Mouse (Mus musculus): ENCODE data around the gene Bloc1s6. TPM values are rescaled to one million over a fixed set of nuclear protein-coding genes. Genes with fewer than 3 reads are reported as not detected.

The Bloc1s6 gene
- polyA plus RNA-seq (2012; rRNA removed): 36.0 and 38.2 TPM in 2 replicates

DNA sequence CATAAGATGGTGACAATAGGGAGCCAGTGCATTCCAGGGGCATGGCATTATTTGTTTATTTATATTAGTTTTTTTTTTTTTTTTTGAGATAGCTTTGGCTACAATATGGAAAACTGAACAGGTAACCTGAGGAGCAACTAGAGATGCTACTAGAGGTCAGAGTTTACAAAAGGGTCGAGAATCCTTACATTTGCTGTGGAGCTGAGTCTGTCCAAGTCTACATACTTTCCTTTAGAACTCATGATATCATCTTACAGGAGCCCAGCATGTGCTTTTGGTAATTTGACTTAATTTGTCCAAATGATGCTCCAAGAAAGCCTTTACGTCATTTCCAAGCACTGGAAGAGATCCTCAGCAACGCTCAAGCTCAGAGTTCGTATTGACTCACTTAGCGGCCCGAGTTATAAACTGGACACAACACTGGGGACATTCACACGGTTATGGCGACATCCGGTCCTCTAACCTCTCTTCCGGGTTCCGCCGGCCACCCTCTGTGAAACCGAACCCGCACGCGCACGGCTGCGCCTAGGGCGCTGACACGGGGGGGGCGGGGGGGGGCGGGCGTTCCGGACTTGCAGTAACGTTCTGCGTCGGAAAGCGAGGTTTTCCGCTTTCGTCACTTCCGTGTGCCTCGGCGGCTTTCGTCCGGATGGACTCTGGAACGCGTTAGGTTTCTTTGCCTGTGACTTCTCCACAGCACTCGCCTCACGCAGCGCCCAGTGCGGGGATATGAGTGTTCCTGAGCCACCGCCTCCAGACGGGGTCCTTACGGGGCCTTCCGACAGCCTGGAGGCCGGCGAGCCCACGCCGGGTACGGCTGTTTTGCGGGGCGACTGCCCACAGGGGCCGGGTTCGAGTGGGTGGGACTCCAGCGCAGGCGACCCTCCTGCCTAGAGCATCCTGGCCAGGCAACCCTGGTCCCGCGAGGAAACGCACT lies at the start of gene Bloc1s6:
Gene Bloc1s6 (plus strand): TSS at position 610 of the 937 bp plus-strand sequence.
- DNase-seq (ENCODE audit: low spot score): peak; percentile 66

DNA sequence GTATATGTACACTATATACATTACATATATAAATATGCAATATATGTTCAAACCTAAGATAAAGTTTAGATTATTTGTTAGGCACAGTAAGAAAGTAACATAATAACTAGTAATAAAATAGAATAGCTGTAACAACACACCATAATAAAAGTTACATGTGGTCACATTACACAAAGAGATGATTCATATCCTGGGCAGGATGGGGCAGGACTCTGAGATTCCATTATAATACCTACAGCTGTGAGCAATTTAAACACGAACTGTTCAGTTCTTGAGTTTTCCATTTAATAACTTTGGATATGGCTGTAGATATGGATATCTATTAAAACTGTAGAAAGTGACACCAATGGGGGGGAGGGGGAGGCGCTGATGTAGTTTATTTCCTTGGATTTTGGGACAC lies 40.8 kb upstream of the Bloc1s6 start:
- no peak for DNase-seq (ENCODE audit: low spot score)

DNA sequence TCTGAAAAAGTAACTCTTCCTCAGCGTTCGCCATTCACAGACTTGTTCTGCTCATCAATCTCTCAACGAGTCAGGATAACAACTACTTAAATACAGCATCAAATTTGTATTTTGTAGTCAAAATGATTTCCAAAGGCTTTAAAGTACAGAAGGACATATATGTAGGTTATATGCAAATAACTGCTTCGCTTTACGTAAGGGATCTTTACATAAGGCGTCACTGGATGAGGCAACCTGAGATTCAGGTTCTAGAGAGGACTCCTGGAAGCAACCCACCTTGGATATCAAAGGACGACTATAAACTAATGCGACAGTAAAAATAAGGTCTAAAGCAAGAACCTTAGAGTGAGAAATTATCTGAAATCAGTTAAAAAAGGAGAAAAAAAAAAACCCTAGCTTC lies 37.3 kb upstream of the Bloc1s6 start:
- no peak for DNase-seq (ENCODE audit: low spot score)

DNA sequence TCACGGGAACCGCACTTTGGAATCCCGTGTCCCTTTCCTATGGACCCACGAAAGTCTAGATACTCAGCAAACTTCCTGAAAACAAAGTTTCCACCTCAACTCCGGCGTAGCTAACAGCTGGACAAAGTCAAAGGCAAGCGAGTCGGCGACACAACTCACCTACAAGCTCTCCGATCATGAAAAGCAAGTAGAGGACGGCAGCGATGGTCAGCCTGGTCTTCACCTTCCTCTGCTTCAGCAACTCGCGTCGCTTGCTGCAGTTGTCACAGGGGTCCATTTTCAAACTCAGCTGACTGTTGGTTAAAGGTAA lies 36.5 kb upstream of the Bloc1s6 start:
- no peak for DNase-seq (ENCODE audit: low spot score)

DNA sequence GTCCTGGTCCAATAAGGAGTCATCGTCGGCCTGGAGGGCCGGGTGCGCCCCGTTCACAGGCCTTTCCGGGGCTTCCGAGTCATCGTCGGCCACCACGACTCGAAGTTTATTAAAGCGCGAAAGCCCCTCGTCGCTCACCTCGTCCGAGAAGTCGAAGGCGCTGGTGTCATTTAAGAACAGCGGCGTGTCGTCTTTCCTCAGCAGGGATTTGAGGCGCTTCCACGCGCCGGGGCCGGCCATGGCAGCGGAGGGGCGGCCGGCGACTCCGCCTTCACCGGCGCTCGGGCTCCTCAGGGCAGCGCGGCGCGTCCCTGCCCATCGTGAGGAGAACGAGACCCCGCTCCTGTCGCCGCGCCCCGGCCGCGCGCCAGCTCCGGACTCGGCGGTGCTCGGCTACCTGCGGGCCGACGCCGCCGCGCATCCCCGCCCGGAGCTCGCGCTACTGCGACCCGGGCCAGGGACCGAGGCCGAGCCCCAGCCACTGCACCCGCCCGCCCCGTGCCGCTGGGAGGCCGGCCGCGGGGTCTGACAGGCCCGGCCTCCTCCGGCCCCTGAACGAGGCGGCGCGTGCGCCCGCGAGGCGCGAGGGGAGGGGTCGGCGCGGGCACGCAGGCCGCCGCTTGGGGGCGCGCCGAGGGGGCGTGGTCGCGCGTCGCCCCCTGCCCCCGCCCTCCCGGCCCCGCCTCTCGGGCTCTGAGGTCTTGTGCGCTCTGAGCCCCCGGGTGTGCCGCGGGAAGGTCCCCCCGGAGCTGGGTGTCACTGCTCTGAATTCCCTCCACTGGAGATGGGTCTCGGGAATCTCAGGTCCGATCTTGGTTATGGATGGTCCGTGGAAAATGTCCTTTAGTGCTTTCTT lies 35.9 kb upstream of the Bloc1s6 start, which contains the start of gene Slc30a4:
Gene Slc30a4 (minus strand): TSS at position 483 of the 856 bp plus-strand sequence.
- DNase-seq (ENCODE audit: low spot score): peak; percentile 60

DNA sequence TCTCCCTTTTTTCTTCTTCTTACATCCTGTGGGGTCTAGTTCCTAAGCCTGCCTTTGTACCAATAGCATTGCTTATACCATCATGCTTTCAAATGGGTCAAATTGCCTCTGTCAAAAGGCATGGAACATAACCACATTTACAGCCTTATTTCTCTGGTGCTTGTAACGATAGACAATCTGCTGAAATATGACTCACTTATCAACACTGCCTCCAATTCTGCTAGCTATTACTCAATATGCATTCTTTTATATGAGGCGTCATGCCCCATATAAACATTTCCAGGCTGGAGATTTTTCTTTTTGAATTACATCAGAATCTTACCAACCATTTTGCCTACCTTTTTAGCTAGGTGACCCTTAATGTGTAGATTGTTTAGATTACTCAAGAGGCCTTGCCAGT lies 33.7 kb upstream of the Bloc1s6 start:
- no peak for DNase-seq (ENCODE audit: low spot score)

DNA sequence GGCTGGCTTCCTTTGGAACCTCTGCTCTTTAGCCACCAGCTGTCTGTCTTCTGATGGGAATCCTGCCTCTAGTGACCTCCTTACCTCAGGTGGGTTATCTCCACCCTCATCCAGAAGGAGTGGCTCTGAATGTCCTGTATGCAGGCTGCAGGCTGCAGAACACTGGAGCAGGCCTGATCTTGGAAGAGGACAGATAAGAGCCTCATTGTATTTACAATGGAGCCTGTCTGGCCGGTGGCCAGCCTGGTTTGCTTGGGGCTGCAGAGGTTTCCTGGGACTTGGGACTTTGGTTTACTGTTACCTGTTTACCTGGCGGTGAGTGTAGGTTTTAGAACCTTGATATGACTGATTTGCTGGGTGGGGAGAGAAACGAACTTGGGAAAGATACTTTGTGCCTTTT lies 30.2 kb upstream of the Bloc1s6 start:
- no peak for DNase-seq (ENCODE audit: low spot score)

DNA sequence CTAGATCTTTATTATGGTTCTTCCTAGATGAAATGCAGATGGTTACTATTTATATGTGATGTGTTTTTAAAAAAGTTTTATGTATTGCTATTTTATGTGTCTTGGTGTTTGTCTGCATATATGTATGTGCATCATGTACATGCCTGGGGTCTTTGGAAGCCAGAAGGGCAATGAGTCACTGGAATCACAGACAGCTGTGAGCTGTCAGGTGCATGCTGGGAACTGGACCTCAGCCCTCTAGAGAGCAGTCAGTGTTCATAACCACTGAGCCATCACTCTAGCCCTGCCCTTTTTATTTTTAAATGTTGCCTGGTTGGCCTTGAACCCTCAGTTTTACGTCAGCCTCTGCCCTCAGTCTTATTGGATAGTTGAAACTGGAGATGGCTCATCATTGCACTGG lies 29.1 kb upstream of the Bloc1s6 start:
- DNase-seq (ENCODE audit: low spot score): no peak

DNA sequence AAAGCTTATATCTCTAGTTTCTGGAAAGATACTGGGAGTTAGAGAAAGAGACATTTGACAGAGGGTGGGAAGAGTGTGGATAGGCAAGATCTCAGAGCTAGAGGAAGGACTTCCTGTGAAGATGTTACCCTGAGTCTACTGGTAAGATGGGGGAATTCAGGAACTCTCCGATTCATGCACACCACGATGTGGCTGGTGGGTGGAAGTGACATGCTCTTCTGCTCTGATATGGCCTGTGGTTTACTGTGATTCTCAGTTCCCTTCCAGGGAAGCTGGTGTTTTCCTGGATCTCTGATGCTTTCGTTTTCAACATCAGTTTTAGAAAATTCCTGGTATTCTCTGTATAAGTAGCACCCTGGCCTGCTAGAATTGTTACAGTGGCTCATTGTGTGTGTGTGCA lies 26.4 kb upstream of the Bloc1s6 start:
- DNase-seq (ENCODE audit: low spot score): no peak

DNA sequence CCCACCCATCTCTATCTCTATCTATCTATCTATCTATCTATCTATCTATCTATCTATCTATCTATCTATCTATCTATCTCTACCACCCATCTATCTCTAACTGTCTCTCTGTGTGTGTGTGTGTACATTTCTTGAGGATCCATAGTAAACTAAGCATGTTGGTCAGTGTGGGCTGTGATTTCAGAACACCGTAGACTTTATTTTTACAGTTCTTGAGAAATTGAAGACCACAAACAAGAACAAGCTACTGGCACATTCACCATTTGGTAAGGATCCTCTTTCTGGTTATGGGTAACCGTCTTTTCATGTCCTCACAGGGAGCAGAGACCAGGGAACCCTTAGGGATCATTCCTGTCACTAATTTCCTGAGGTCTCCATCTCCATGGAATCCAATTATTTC lies 25.5 kb upstream of the Bloc1s6 start:
- DNase-seq (ENCODE audit: low spot score): no peak

DNA sequence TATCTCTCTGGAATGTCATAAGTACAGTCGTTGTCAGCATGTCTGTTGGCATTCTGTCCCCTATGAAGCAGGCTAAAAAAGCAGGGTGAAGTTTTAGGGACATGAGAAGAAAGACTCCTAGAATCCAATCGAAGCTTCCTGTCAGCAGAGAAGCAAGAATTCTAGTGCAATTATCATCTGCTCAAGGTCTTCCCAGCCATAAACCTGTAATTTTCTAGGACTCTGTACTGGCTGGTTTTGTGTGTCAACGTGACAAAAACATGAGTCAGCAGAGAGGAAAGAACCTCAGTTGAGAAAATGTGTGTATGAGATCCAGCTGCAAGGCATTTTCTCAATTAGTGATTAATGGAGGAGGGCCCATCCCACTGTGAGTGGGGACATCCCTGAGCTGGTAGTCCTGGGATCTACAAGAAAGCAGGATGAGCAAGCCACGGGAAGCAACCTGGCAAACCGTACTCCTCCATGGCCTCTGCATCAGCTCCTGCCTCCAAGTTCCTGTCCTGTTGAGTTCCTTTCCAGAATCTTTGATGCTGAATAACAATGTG lies 23.1 kb upstream of the Bloc1s6 start:
- no peak for DNase-seq (ENCODE audit: low spot score)

DNA sequence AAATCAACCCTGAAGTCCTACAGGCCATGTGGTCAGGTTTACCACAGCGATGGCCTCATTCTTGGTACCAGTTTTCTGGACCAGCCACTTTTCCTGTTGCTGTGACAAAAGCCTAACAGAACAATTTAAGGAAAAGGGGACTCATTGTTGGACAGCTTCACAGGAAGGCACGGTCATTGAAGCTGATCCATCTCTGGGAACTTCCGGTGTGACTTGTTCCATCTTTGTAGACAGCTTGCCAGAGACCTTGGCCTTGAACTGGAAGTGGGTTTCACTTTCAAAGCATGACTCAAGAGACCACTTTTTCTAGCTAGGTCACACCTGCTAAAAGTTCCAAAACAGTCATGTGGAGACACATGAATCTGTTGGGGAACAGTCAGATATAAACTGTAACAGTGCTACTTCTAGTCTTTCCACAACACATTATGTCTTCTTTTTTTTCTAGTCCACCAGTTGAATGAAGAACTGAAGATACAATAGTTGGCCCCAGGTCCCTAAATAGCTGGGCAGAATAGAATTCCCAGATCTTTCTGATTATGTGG lies 21.9 kb upstream of the Bloc1s6 start:
- DNase-seq (ENCODE audit: low spot score): no peak

DNA sequence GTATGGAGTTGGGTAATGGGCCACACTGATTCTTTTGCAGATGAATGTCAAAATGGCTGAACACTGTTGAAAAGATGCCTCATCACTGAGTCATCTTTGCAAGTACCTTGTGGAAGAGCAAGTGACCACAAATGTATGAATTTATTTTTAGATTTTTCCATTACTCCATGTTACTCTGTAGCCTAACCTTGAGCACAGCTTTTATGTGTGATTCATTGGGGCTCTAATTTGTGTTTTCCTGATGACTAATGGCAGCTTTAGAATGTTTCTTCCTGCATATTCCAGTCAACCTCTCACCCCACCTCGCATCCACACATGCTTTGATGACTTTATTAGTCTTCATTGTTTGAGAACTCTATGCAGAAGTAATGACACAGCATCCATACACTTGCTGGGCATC lies 19.1 kb upstream of the Bloc1s6 start:
- no peak for DNase-seq (ENCODE audit: low spot score)

DNA sequence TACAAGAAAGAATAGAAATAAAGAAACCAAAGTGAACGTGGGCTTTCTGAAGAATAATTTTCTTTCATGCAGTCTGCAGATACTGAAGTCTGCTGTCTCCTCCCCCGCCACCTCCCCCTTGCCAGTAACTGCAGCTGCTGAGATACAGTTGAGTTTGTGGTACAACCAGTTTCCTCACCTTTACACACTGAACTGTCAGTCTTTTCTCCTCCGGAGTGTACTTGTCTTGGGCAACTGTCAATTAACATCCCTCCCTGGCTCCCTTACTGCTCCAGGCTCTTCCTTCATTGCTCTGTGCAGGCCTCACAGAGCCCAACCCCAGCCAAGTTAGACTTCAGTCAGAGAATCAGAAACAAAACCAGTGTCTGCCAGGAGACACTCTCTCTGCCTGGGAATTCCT lies 17.7 kb upstream of the Bloc1s6 start:
- no peak for DNase-seq (ENCODE audit: low spot score)

DNA sequence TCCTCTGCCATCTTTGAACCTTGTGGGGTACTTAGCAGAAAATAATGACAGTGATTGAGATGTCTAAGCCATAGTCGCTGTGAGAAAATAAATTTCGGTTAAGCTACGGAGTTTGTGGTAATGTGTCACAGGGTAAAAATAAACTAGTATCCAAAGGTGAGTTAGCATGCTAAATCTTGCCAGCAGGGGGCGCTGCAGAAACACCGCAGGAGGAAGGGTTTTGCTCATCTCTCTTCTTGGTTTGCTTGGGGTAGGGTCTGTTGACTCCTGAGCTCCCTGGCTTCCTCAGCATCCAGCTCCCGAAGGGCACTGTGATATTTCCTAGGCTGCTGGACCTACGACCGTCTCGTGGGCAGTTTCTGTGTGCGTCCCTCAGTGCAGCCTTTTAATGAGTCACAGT lies 12.7 kb upstream of the Bloc1s6 start:
- no peak for DNase-seq (ENCODE audit: low spot score)

DNA sequence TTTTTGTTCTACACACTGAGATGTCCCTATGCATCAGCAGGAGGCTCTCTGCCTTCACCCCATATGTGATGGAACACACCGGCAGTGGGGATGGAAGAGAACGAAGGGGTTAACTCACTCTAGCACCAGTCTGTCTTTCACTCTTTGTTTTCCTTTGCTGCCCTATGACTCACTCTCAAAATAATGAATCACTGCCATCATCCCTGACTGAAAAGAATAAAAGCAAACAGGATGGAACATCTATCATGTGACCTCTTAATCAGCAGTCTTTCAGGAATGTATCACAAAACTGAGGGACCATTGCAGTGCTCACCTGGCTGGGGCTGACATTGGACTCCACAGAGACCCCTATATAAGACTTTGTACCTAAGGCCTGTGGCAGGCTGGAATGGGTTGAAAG lies 6.8 kb upstream of the Bloc1s6 start:
- no peak for DNase-seq (ENCODE audit: low spot score)

DNA sequence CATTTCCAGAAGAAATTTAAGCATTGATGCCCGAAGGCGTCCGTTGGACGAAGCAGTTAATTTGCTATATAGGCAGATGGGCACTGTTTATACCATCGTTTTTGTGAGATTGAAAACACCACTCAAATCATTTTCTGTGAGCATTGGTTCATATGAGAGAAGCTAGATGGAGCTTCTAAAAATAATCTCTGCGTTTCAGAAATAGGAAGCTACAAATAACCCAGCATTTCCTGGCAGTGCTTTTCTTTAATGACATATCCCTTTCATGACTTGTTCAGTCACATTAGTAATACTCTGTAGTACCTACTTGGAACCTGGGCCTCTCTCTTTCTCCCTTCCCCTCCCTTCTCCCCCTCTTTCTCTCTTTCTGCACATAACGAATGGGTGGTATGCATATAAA lies 720 bp downstream of the Bloc1s6 start:
- DNase-seq (ENCODE audit: low spot score): no peak

DNA sequence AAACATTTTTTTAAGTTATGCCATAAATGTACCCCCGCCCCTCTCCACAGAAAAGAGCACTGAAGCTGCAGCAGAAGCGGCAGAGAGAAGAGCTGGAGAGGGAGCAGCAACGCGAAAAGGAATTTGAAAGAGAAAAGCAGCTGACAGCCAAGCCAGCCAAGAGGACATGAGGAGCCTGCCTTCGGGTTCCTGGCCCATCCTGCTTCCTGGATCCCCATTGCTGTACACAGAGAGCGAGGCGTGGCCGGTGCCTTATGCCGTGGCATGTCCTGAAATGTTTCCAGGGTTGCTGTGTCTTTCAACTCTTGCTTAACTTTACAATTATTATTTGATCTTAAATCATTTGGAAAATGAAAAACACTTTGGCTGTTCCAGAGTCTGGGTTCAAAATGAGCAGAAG lies 8.2 kb downstream of the Bloc1s6 start:
- no peak for DNase-seq (ENCODE audit: low spot score)

DNA sequence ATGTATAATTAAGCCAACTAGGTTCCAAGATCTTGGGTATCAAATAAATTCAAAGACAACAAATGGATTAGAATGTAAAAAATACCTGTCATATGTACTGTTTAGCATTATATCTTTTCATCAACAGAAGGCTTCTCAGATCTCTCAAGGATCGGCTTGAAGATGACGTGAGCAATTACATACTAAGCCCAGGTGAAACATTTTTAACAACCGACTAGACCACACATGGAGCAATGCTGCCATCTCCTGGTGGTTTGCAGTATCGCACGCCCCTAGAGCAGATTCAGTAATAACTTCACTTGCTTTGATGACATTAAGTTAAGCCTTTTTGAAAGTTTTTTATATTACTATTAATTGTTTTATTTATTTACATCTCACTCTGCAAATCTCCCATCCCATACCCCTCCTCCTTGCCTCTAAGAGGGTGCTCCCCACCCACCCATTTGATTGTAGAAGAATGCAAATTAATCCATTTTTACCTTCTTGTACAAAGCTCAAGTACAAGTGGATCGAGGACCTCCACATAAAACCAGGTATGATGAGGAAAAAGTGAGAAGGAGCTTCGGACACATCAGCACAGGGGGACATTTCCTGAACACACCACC lies 15.5 kb downstream of the Bloc1s6 start:
- no peak for DNase-seq (ENCODE audit: low spot score)

DNA sequence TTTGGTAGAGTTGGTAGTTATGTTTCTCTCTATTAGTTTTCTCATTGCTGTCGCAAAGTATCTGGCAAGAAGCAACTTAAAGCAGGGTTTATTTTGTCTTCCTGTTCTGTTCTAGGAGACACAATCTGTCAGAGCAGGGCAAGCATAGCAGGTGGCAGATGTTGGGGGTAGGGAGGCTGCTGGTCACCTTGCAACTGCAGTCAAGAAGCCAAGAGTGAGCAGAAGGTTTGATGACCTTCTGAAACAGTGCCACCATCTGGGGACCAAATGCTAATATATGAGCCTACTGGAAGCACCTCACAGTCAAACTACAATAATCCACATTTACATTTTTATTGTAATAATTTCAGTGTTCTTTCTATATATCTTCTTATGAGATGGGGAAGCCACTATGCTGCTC lies 21.5 kb downstream of the Bloc1s6 start:
- DNase-seq (ENCODE audit: low spot score): no peak

DNA sequence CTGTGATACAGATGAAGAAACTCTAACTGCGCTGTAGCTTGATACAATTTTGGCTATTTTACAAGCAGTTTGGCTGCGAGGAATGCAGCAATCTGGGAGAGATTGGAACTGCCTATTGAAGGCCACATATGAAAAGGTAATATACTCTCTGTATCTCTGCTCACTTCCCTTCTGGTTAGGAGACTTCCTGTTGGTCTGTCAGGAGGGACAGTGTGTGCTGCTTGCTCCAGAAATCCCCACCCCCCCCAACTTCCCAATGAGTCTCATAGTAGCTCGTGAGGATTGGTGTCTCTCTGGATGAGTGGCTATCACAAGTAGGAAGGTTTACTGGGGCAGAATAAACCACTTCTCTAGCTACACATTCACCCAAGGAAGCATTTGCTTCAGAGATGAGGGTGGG lies 24.7 kb downstream of the Bloc1s6 start:
- DNase-seq (ENCODE audit: low spot score): no peak

DNA sequence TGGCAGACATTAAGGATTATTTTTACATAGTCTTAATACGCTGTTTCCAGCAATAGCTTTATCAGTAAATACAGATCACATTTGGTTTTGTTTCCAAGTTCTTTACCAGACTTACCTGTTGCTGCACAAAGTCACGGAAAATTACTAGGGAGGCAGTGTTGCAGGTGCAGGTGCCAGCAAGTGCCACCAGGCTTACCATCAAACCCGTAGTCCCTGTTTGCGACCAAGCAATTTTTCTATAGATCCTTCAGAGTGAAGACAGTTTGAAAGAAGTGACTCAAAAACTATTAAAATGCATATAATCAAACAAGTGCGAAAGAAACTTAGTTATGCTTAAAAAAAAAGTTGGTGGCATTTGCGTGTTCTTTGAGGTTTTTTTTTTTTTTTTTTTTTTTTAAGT lies 26.2 kb downstream of the Bloc1s6 start:
- DNase-seq (ENCODE audit: low spot score): no peak
